Mouse (Mus musculus): Measurements from ENCODE around the gene Nhsl1. TPM values are rescaled to one million over a fixed set of nuclear protein-coding genes. Genes with fewer than 3 reads are reported as not detected.

Nhsl1 gene
- polyA plus RNA-seq, 1 experiment from 2014 or later, result 8.1 TPM

GRCm38 (mm10) chr10:18478294-18478693 is 159.5 kb downstream of the Nhsl1 start:
- ATAC-seq, result no peak
- Histone ChIP-seq H3K36me3 (ENCODE audit: control insufficient read depth, insufficient read depth, low read length) (no peaks in the 10 kb centered on the region), H3K27ac (ENCODE audit: low read length) (no peak overlapping the region), H3K9ac (ENCODE audit: low read depth, low read length) (no peak overlapping the region), H3K27me3 (replicated peaks; ENCODE audit: control insufficient read depth, insufficient read depth, low read length) (no peaks in the 10 kb centered on the region), H3K4me2 (ENCODE audit: low read depth, low read length) (no peak overlapping the region), H3K9me3 (ENCODE audit: control insufficient read depth, low read length) (no peaks in the 10 kb centered on the region), H3K4me3 (ENCODE audit: low read length) (no peak overlapping the region), H3K4me1 (ENCODE audit: control insufficient read depth, insufficient read depth, low read length) (peaks cover 9% of the 10 kb centered on the region)
- WGBS, result 84% methylated on average over 4 of the region's 4 CpGs

DNA sequence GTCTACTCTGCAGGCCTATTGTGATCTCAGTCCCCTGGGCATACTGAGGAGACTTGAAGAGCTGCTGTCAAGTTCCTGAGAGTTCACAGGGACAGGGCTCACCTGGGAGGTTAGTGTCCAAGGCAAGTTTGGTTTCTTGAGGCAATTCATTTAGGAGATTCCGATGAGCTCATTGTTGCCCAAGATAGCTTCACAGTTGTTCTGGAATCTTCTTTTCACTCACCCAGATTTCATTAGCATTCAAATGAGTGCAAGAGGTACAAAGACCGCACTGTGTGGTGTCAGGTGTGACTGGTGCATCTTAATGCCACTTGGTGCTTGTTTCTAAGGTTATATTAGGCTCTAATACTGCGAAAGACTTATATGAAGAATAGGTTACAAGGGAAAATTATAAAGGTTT is 160.5 kb downstream of the Nhsl1 start:
- no peaks in the 10 kb centered on the region for H3K36me3 ChIP-seq (ENCODE audit: control insufficient read depth, insufficient read depth, low read length)
- peaks cover 9% of the 10 kb centered on the region for H3K4me1 ChIP-seq (ENCODE audit: control insufficient read depth, insufficient read depth, low read length)
- no peaks in the 10 kb centered on the region for H3K9me3 ChIP-seq (ENCODE audit: control insufficient read depth, low read length)
- no peak overlapping the region for H3K27ac ChIP-seq (ENCODE audit: low read length)
- 91% methylated on average over 3 of the region's 3 CpGs for WGBS
- H3K27me3 ChIP-seq (replicated peaks; ENCODE audit: control insufficient read depth, insufficient read depth, low read length), result no peaks in the 10 kb centered on the region
- H3K4me2 ChIP-seq (ENCODE audit: low read depth, low read length), result no peak overlapping the region
- no peak for ATAC-seq
- no peak overlapping the region for H3K4me3 ChIP-seq (ENCODE audit: low read length)
- no peak overlapping the region for H3K9ac ChIP-seq (ENCODE audit: low read depth, low read length)

DNA sequence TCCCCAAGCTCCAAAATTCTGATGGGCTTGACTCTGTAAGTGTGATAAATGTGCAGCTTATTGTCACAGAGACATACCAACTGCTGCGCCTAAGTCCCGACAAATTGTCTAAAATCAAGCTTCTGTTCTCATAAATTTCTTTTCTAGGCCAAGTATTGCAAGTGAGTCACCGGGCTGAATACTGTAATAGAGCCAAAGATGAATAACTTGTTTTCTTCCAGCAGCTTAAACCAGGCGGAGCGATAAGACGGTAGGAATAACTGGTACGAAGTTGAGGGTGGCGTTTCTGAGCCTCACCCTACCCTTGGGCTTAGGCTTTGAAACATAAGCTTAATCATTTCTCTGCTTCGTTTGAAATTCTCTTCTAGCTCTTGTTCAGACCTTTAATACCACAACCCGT is 162.1 kb downstream of the Nhsl1 start:
- Histone ChIP-seq H3K4me2 (ENCODE audit: low read depth, low read length) (no peak overlapping the region), H3K4me3 (ENCODE audit: low read length) (no peak overlapping the region), H3K4me1 (ENCODE audit: control insufficient read depth, insufficient read depth, low read length) (peaks cover 9% of the 10 kb centered on the region), H3K9me3 (ENCODE audit: control insufficient read depth, low read length) (no peaks in the 10 kb centered on the region), H3K27ac (ENCODE audit: low read length) (no peak overlapping the region), H3K36me3 (ENCODE audit: control insufficient read depth, insufficient read depth, low read length) (peaks cover 2% of the 10 kb centered on the region; the same call in 1 of the 2 replicates), H3K9ac (ENCODE audit: low read depth, low read length) (no peak overlapping the region), H3K27me3 (replicated peaks; ENCODE audit: control insufficient read depth, insufficient read depth, low read length) (no peaks in the 10 kb centered on the region)
- ATAC-seq, result no peak
- WGBS, result 77% methylated on average over 10 of the region's 10 CpGs

- Histone ChIP-seq H3K27me3 (replicated peaks; ENCODE audit: control insufficient read depth, insufficient read depth, low read length) (no peaks in the 10 kb centered on the region), H3K9me3 (ENCODE audit: control insufficient read depth, low read length) (no peaks in the 10 kb centered on the region), H3K4me3 (ENCODE audit: low read length) (no peak overlapping the region), H3K36me3 (ENCODE audit: control insufficient read depth, insufficient read depth, low read length) (peaks cover 2% of the 10 kb centered on the region; the same call in 1 of the 2 replicates), H3K27ac (ENCODE audit: low read length) (no peak overlapping the region), H3K4me2 (ENCODE audit: low read depth, low read length) (no peak overlapping the region), H3K4me1 (ENCODE audit: control insufficient read depth, insufficient read depth, low read length) (peaks cover 9% of the 10 kb centered on the region), H3K9ac (ENCODE audit: low read depth, low read length) (no peak overlapping the region)
- 36% methylated on average over 4 of the region's 4 CpGs for WGBS
- no peak for ATAC-seq
These were observed 163.9 kb downstream of the Nhsl1 start for GRCm38 (mm10) chr10:18482558-18483141.

DNA sequence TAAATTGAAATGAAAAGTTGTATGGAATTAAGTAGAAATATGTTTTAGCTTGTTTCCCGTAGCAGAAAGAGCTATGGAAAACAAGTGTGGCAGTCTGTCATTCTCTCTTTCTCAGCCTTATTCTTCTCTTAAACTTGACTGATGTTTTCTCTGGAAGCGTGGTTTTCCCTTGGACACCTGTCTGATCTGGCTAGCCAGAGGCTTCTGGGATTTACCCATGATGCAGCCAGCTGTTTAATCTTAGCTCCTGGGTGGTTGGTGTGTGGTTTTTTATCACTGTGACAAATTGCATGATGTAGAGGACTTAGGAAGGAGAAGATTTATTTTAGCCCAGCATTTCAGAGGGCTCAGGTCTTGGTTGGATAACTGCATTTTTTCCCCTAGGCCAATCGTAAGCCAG is 164.9 kb downstream of the Nhsl1 start:
- 69% methylated on average over 3 of the region's 3 CpGs for WGBS
- H3K4me1 ChIP-seq (ENCODE audit: control insufficient read depth, insufficient read depth, low read length), result peaks cover 7% of the 10 kb centered on the region
- H3K9ac ChIP-seq (ENCODE audit: low read depth, low read length), result no peak overlapping the region
- H3K36me3 ChIP-seq (ENCODE audit: control insufficient read depth, insufficient read depth, low read length), result peaks cover 2% of the 10 kb centered on the region; the same call in 1 of the 2 replicates
- no peaks in the 10 kb centered on the region for H3K27me3 ChIP-seq (replicated peaks; ENCODE audit: control insufficient read depth, insufficient read depth, low read length)
- no peak overlapping the region for H3K4me2 ChIP-seq (ENCODE audit: low read depth, low read length)
- H3K4me3 ChIP-seq (ENCODE audit: low read length), result no peak overlapping the region
- ATAC-seq, result no peak
- H3K9me3 ChIP-seq (ENCODE audit: control insufficient read depth, low read length), result no peaks in the 10 kb centered on the region
- H3K27ac ChIP-seq (ENCODE audit: low read length), result no peak overlapping the region

- no peaks in the 10 kb centered on the region for H3K9me3 ChIP-seq (ENCODE audit: control insufficient read depth, low read length)
- H3K36me3 ChIP-seq (ENCODE audit: control insufficient read depth, insufficient read depth, low read length), result peaks cover 2% of the 10 kb centered on the region; the same call in 1 of the 2 replicates
- ATAC-seq, result peak; percentile 52
- no peak overlapping the region for H3K4me2 ChIP-seq (ENCODE audit: low read depth, low read length)
- no peaks in the 10 kb centered on the region for H3K27me3 ChIP-seq (replicated peaks; ENCODE audit: control insufficient read depth, insufficient read depth, low read length)
- H3K9ac ChIP-seq (ENCODE audit: low read depth, low read length), result no peak overlapping the region
- no peak overlapping the region for H3K4me3 ChIP-seq (ENCODE audit: low read length)
- no peak overlapping the region for H3K27ac ChIP-seq (ENCODE audit: low read length)
- peaks cover 7% of the 10 kb centered on the region for H3K4me1 ChIP-seq (ENCODE audit: control insufficient read depth, insufficient read depth, low read length)
- WGBS, result 86% methylated on average over 5 of the region's 5 CpGs
These were observed 165.9 kb downstream of the Nhsl1 start for GRCm38 (mm10) chr10:18484731-18485130.

- whole genome bisulfite sequencing, result 73% methylated on average over 7 of the region's 7 CpGs
- Histone ChIP-seq H3K36me3 (ENCODE audit: control insufficient read depth, insufficient read depth, low read length) (peaks cover 2% of the 10 kb centered on the region; the same call in 1 of the 2 replicates), H3K9ac (ENCODE audit: low read depth, low read length) (no peak overlapping the region), H3K27me3 (replicated peaks; ENCODE audit: control insufficient read depth, insufficient read depth, low read length) (no peaks in the 10 kb centered on the region), H3K4me1 (ENCODE audit: control insufficient read depth, insufficient read depth, low read length) (0 out of 2 replicates have a peak, but pooled peaks cover 4% of the 10 kb centered on the region), H3K27ac (ENCODE audit: low read length) (no peak overlapping the region), H3K4me3 (ENCODE audit: low read length) (no peak overlapping the region), H3K4me2 (ENCODE audit: low read depth, low read length) (no peak overlapping the region), H3K9me3 (ENCODE audit: control insufficient read depth, low read length) (no peaks in the 10 kb centered on the region)
- no peak for ATAC-seq
These were observed 169.5 kb downstream of the Nhsl1 start for GRCm38 (mm10) chr10:18488239-18488803.

DNA sequence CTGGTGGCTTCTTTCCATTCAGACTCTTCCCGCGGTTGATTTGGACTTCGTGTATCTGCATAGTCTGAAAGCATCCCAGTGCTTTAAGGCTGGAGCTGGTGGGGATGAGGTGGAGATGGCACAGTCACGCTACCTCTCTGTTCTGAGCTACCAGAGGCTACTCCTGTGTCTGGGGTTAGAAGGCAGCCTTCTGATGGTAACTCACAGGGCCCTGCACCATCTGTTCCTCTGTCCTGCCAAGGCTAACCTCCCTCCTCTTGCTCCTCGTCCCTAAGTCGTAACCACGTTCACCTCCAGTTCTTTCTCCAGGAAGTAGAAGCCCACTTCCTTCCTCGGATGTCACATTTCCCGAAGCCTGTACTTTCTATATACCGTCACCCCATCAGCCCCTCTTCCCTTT is 171.2 kb downstream of the Nhsl1 start:
- no peak for ATAC-seq
- Histone ChIP-seq H3K9ac (ENCODE audit: low read depth, low read length) (no peak overlapping the region), H3K36me3 (ENCODE audit: control insufficient read depth, insufficient read depth, low read length) (peaks cover 2% of the 10 kb centered on the region; the same call in 1 of the 2 replicates), H3K9me3 (ENCODE audit: control insufficient read depth, low read length) (no peaks in the 10 kb centered on the region), H3K27ac (ENCODE audit: low read length) (no peak overlapping the region), H3K27me3 (replicated peaks; ENCODE audit: control insufficient read depth, insufficient read depth, low read length) (no peaks in the 10 kb centered on the region), H3K4me3 (ENCODE audit: low read length) (no peak overlapping the region), H3K4me1 (ENCODE audit: control insufficient read depth, insufficient read depth, low read length) (peaks cover 6% of the 10 kb centered on the region; the same call in 1 of the 2 replicates), H3K4me2 (ENCODE audit: low read depth, low read length) (no peak overlapping the region)
- 88% methylated on average over 10 of the region's 10 CpGs for WGBS

GRCm38 (mm10) chr10:18491952-18492351 is 173.2 kb downstream of the Nhsl1 start:
- H3K36me3 ChIP-seq (ENCODE audit: control insufficient read depth, insufficient read depth, low read length), result no peaks in the 10 kb centered on the region
- WGBS, result 52% methylated on average over 4 of the region's 4 CpGs
- no peak overlapping the region for H3K4me3 ChIP-seq (ENCODE audit: low read length)
- no peaks in the 10 kb centered on the region for H3K27me3 ChIP-seq (replicated peaks; ENCODE audit: control insufficient read depth, insufficient read depth, low read length)
- H3K27ac ChIP-seq (ENCODE audit: low read length), result no peak overlapping the region
- H3K9me3 ChIP-seq (ENCODE audit: control insufficient read depth, low read length), result no peaks in the 10 kb centered on the region
- ATAC-seq, result peak; percentile 51; the same call in 1 of the 2 replicates
- peaks cover 6% of the 10 kb centered on the region; the same call in 1 of the 2 replicates for H3K4me1 ChIP-seq (ENCODE audit: control insufficient read depth, insufficient read depth, low read length)
- no peak overlapping the region for H3K4me2 ChIP-seq (ENCODE audit: low read depth, low read length)
- no peak overlapping the region for H3K9ac ChIP-seq (ENCODE audit: low read depth, low read length)
